Mouse (Mus musculus) ES-E14 (cell line): ENCODE measurements around the gene Olig2.

ENCODE experiments used
- CHD2 ChIP-seq: IDR thresholded peaks from 2 replicates; pipeline ENCODE4 v1.6.1; 2014; ENCODE audit warnings: mild to moderate bottlenecking, low read depth, low read length, inconsistent platforms
- HCFC1 ChIP-seq: IDR thresholded peaks from 2 replicates; pipeline ENCODE4 v1.6.1; 2012; ENCODE audit warnings: low read length, inconsistent platforms, borderline replicate concordance; ENCODE audit not compliant: insufficient read depth
- ZC3H11A ChIP-seq: IDR thresholded peaks from 2 replicates; pipeline ENCODE4 v1.6.1; 2012; ENCODE audit warnings: low read depth, mild to moderate bottlenecking, inconsistent platforms, low read length, borderline replicate concordance

DNA sequence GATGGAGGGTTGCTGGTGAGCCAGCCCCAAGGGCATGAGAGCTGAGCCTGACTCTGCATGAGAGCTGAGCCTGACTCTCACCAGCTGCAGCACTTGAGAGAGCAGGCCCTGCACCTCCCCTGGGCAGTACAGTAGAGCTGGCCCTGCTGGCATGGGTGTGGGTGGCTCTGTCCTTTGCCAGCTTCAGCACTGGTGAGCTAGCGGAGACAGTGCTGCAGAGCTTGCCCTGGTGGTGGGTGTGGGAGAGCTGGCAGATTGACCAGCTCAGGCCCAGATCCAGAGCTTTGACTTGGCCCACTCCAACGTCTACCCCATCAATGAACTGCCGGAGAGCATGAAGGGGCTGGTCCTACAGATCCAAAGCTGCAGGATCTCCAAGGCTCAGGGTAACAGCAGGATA lies 22.3 kb upstream of the Olig2 start:
- TF ChIP-seq CHD2, result no peak
- no peak for TF ChIP-seq HCFC1
- no peak for TF ChIP-seq ZC3H11A
